Mouse (Mus musculus): ENCODE measurements around the gene Tmprss15. TPM values are rescaled to one million over a fixed set of nuclear protein-coding genes. Genes with fewer than 3 reads are reported as not detected.

Tmprss15 gene
- total RNA-seq, 4 experiments from 2014 or later = not detected

DNA sequence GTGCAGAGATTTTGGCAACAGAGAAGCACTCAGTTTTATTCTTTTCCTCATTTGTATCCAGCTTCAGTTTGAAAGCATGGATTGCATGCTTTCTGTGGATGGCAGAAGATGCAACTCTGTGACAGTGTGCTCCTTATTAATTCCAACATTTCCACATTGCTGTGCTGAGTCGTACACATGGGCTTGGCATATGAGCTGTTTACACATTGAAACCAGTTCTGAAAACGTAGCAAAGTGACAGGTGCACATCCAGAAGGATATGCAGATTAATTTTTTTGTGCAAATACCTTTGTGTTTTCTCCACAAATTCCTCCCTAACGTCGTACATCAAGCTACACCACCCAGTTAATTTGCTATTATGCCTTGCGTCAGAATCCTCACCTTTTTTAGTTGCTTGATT is 168.3 kb downstream of the Tmprss15 start:
- no peak for DNase-seq (ENCODE audit: low spot score in 2 of 2)

Other genes starting within 250 kb of the Tmprss15 start
- 1 to 10 TPM; 2.5 to 5.4 (median 3.3) TPM for gene Chodl, start 160.1 kb downstream of the Tmprss15 start, total RNA-seq (2022)